Mouse (Mus musculus): ENCODE measurements around the gene Sox6. TPM values are rescaled to one million over a fixed set of nuclear protein-coding genes. Genes with fewer than 3 reads are reported as not detected.

Gene Sox6
- total and polyA plus RNA-seq, 3 experiments = 0.09 to 1.3 (median 0.90) TPM

GRCm38 (mm10) chr7:115967186-115967585, 71.4 kb downstream of the Sox6 start:
- H3K9ac ChIP-seq (ENCODE audit: insufficient read depth, low read depth) = no peak overlapping the region
- H3K27ac ChIP-seq (ENCODE audit: insufficient read depth, low read depth) = no peak overlapping the region; the same call in 1 of the 2 replicates
- no peaks in the 10 kb centered on the region for H3K79me2 ChIP-seq (replicated peaks; ENCODE audit: control insufficient read depth, extremely low read depth, insufficient read depth, poor library complexity, severe bottlenecking)
- no peak overlapping the region for H3K4me3 ChIP-seq (replicated peaks in 1 of 3; ENCODE audit: low read depth in 2 of 3, low read length in 2 of 3, poor library complexity in 1 of 3)
- no peak overlapping the region for H3K4me2 ChIP-seq (ENCODE audit: insufficient read depth, low read depth, poor library complexity, severe bottlenecking)
- H3K36me3 ChIP-seq (replicated peaks in 1 of 2; ENCODE audit: control insufficient read depth in 1 of 2, insufficient read depth in 1 of 2, low read length in 1 of 2) = no peaks in the 10 kb centered on the region
- in situ Hi-C loops (cut with MboI; ENCODE audit: low pct_ligation_motif_present, low pct_unique_long_range_greater_than_20kb, low sequenced_read_pairs) (no loop called here), dilution Hi-C loops (cut with MboI; ENCODE audit: extremely low pct_ligation_motif_present, extremely low pct_unique_long_range_greater_than_20kb, low sequenced_read_pairs) (no loop called here)
- H3K27me3 ChIP-seq (replicated peaks) = no peaks in the 10 kb centered on the region
- H3K9me3 ChIP-seq (replicated peaks; ENCODE audit: low read length) = no peaks in the 10 kb centered on the region
- DNase-seq (ENCODE audit: extremely low read depth) = no peak
- TF ChIP-seq CTCF (conservative IDR thresholded peaks at IDR 0.05 in 1 of 2, IDR thresholded peaks at IDR 0.05 in 1 of 2; ENCODE audit: low read depth in 2 of 2, low read length in 2 of 2) (no peak), KAT2A (IDR thresholded peaks at IDR 0.05; ENCODE audit: insufficient replicate concordance, low read length) (no peak), UBTF (IDR thresholded peaks at IDR 0.05; ENCODE audit: low read depth, low read length) (no peak), ETS1 (conservative IDR thresholded peaks at IDR 0.05; ENCODE audit: low read depth, low read length) (no peak), MYC (IDR thresholded peaks at IDR 0.05; ENCODE audit: low read depth, low read length) (no peak), JUN (IDR thresholded peaks at IDR 0.05; ENCODE audit: insufficient read depth, low read depth, low read length) (no peak), HCFC1 (IDR thresholded peaks at IDR 0.05; ENCODE audit: low read depth, low read length) (no peak), POLR2A (IDR thresholded peaks at IDR 0.05; ENCODE audit: low read depth, low read length) (no peak), TBP (conservative IDR thresholded peaks at IDR 0.05; ENCODE audit: low read depth, low read length) (no peak)
- H3K4me1 ChIP-seq (ENCODE audit: control insufficient read depth in 1 of 2, insufficient read depth in 2 of 2) = no peaks in the 10 kb centered on the region

- dilution Hi-C loops (cut with MboI; ENCODE audit: extremely low pct_ligation_motif_present, extremely low pct_unique_long_range_greater_than_20kb, low sequenced_read_pairs) = no loop called here
Observed at GRCm38 (mm10) chr7:115966181-115966580, 72.4 kb downstream of the Sox6 start.

GRCm38 (mm10) chr7:115953046-115953445, 85.5 kb downstream of the Sox6 start:
- H3K79me2 ChIP-seq (replicated peaks; ENCODE audit: control insufficient read depth, extremely low read depth, insufficient read depth, poor library complexity, severe bottlenecking) = no peaks in the 10 kb centered on the region
- H3K4me2 ChIP-seq (ENCODE audit: insufficient read depth, low read depth, poor library complexity, severe bottlenecking) = no peak overlapping the region
- TF ChIP-seq MAFK (IDR thresholded peaks at IDR 0.05; ENCODE audit: insufficient replicate concordance, low read length) (no peak), POLR2A (IDR thresholded peaks at IDR 0.05; ENCODE audit: low read depth, low read length) (no peak), ZKSCAN1 (IDR thresholded peaks at IDR 0.05; ENCODE audit: borderline replicate concordance, low read depth, low read length) (no peak), SMC3 (IDR thresholded peaks at IDR 0.05; ENCODE audit: low read depth, low read length) (no peak), MXI1 (IDR thresholded peaks at IDR 0.05; ENCODE audit: low read depth, low read length) (no peak), UBTF (IDR thresholded peaks at IDR 0.05; ENCODE audit: low read depth, low read length) (no peak), PAX5 (IDR thresholded peaks at IDR 0.05; ENCODE audit: low read length) (no peak), MAZ (IDR thresholded peaks at IDR 0.05; ENCODE audit: low read depth, low read length) (no peak), SIN3A (IDR thresholded peaks at IDR 0.05; ENCODE audit: low read length) (no peak), CHD1 (IDR thresholded peaks at IDR 0.05; ENCODE audit: low read depth, low read length) (no peak), POLR2AphosphoS2 (IDR thresholded peaks at IDR 0.05; ENCODE audit: low read depth, low read length) (no peak), RAD21 (IDR thresholded peaks at IDR 0.05; ENCODE audit: low read depth, low read length) (no peak), MAX (IDR thresholded peaks at IDR 0.05; ENCODE audit: low read length) (no peak), ZC3H11A (IDR thresholded peaks at IDR 0.05; ENCODE audit: low read depth, low read length) (no peak), BHLHE40 (IDR thresholded peaks at IDR 0.05; ENCODE audit: low read depth, low read length) (no peak), ZMIZ1 (IDR thresholded peaks at IDR 0.05; ENCODE audit: low read depth, low read length) (no peak), JUND (conservative IDR thresholded peaks at IDR 0.05; ENCODE audit: low read depth, low read length) (no peak)
- no peaks in the 10 kb centered on the region; a peak in 1 of 4 replicates for H3K4me1 ChIP-seq (ENCODE audit: control insufficient read depth in 1 of 2, insufficient read depth in 2 of 2)
- in situ Hi-C loops (cut with MboI; ENCODE audit: low pct_ligation_motif_present, low pct_unique_long_range_greater_than_20kb, low sequenced_read_pairs) = no loop called here
- dilution Hi-C loops (cut with MboI; ENCODE audit: extremely low pct_ligation_motif_present, extremely low pct_unique_long_range_greater_than_20kb, low sequenced_read_pairs) = no loop called here
- no peaks in the 10 kb centered on the region for H3K27me3 ChIP-seq (replicated peaks)
- no peaks in the 10 kb centered on the region for H3K36me3 ChIP-seq (replicated peaks in 1 of 2; ENCODE audit: control insufficient read depth in 1 of 2, insufficient read depth in 1 of 2, low read length in 1 of 2)
- no peak overlapping the region for H3K27ac ChIP-seq (ENCODE audit: insufficient read depth, low read depth)
- H3K9me3 ChIP-seq (replicated peaks; ENCODE audit: low read length) = no peaks in the 10 kb centered on the region
- no peak for DNase-seq (ENCODE audit: extremely low read depth)
- no peak overlapping the region for H3K9ac ChIP-seq (ENCODE audit: insufficient read depth, low read depth)
- no peak overlapping the region for H3K4me3 ChIP-seq (replicated peaks in 1 of 3; ENCODE audit: low read depth in 2 of 3, low read length in 2 of 3, poor library complexity in 1 of 3)

More at GRCm38 (mm10) chr7:115966181-115966580, 72.4 kb downstream of the Sox6 start:
- no peaks in the 10 kb centered on the region for H3K79me2 ChIP-seq (replicated peaks; ENCODE audit: control insufficient read depth, extremely low read depth, insufficient read depth, poor library complexity, severe bottlenecking)
- TF ChIP-seq RAD21 (IDR thresholded peaks at IDR 0.05; ENCODE audit: low read depth, low read length) (no peak), KAT2A (IDR thresholded peaks at IDR 0.05; ENCODE audit: insufficient replicate concordance, low read length) (no peak), USF1 (IDR thresholded peaks at IDR 0.05; ENCODE audit: low read depth, low read length) (no peak)
- in situ Hi-C loops (cut with MboI; ENCODE audit: low pct_ligation_motif_present, low pct_unique_long_range_greater_than_20kb, low sequenced_read_pairs) = no loop called here
- no peak overlapping the region for H3K9ac ChIP-seq (ENCODE audit: insufficient read depth, low read depth)
- H3K9me3 ChIP-seq (replicated peaks; ENCODE audit: low read length) = no peaks in the 10 kb centered on the region
- no peak overlapping the region for H3K27ac ChIP-seq (ENCODE audit: insufficient read depth, low read depth)
- no peak for DNase-seq (ENCODE audit: extremely low read depth)
- H3K4me1 ChIP-seq (ENCODE audit: control insufficient read depth in 1 of 2, insufficient read depth in 2 of 2) = no peaks in the 10 kb centered on the region
- no peaks in the 10 kb centered on the region for H3K27me3 ChIP-seq (replicated peaks)
- H3K4me2 ChIP-seq (ENCODE audit: insufficient read depth, low read depth, poor library complexity, severe bottlenecking) = no peak overlapping the region
- H3K36me3 ChIP-seq (replicated peaks in 1 of 2; ENCODE audit: control insufficient read depth in 1 of 2, insufficient read depth in 1 of 2, low read length in 1 of 2) = no peaks in the 10 kb centered on the region
- H3K4me3 ChIP-seq (replicated peaks in 1 of 3; ENCODE audit: low read depth in 2 of 3, low read length in 2 of 3, poor library complexity in 1 of 3) = no peak overlapping the region
